Comparison of ENCODE assay signal across 8 mouse cellular contexts in genomic region chr3:52267293-52267651, GRCm38 (mm10). TPM values are rescaled to one million over a fixed set of nuclear protein-coding genes. Genes with fewer than 3 reads are reported as not detected.
DNase-seq lines count a peak whose midpoint lies in the region; ATAC-seq and TF ChIP-seq lines count a peak whose summit lies in the region.

No protein-coding gene starts in this region.

- no peak for ATAC-seq in midbrain, postnatal 0 days (ENCODE audit: low FRiP score)
- no peak for ATAC-seq in monocyte, adult 5-6 weeks (replicated peaks; ENCODE audit: insufficient number of reproducible peaks, low FRiP score, low TSS enrichment, poor library complexity, severe bottlenecking)

- under 1% methylated on average over 15 of the region's 15 CpGs for WGBS in limb, embryonic 10.5 days
- 1% methylated on average over 15 of the region's 15 CpGs for WGBS in midbrain, postnatal 0 days

- peaks cover 26% of the 10 kb centered on the region for H3K27me3 ChIP-seq in limb, embryonic 10.5 days (ENCODE audit: low read depth, poor library complexity, severe bottlenecking)
- H3K27me3 ChIP-seq in midbrain, postnatal 0 days (ENCODE audit: insufficient read depth, low read length), result peaks cover 15% of the 10 kb centered on the region

- TF ChIP-seq CTCF in left cerebral cortex, adult 2 months (IDR thresholded peaks at IDR 0.05), result no peak
- no peak for TF ChIP-seq CTCF in embryonic fibroblast, embryonic 13.5 days (IDR thresholded peaks at IDR 0.05; ENCODE audit: borderline replicate concordance, insufficient read depth, low read length)
- no peak for TF ChIP-seq CTCF in midbrain, postnatal 0 days (IDR thresholded peaks at IDR 0.05)

- peak overlapping the region; percentile 87 for H3K4me3 ChIP-seq in left cerebral cortex, adult 2 months
- peak overlapping the region; percentile 67 for H3K4me3 ChIP-seq in embryonic fibroblast, embryonic 13.5 days (ENCODE audit: insufficient read depth, low read length)
- H3K4me3 ChIP-seq in limb, embryonic 10.5 days, result peak overlapping the region; percentile 91
- peak overlapping the region; percentile 78 for H3K4me3 ChIP-seq in midbrain, postnatal 0 days (ENCODE audit: low read depth, low read length)

- DNase-seq in left cerebral cortex, adult 2 months (ENCODE audit: extremely low spot score in 1 of 2, low spot score in 2 of 2), result no peak
- DNase-seq in left cerebral cortex, postnatal 4 days, result no peak
- DNase-seq in limb, embryonic 10.5 days (ENCODE audit: low spot score), result no peak
- no peak for DNase-seq in midbrain, postnatal 0 days (ENCODE audit: low spot score)
- DNase-seq in ovary, adult 18-20 months (ENCODE audit: low spot score), result no peak
- DNase-seq in layer of hippocampus, adult 8-10 months (ENCODE audit: low spot score in 2 of 2), result no peak

- H3K36me3 ChIP-seq in limb, embryonic 10.5 days, result no peaks in the 10 kb centered on the region
- no peaks in the 10 kb centered on the region for H3K36me3 ChIP-seq in midbrain, postnatal 0 days (ENCODE audit: insufficient read depth, low read length)

- peak overlapping the region; percentile 42; the same call in 1 of the 2 replicates for H3K9ac ChIP-seq in midbrain, postnatal 0 days (replicated peaks; ENCODE audit: low read length, poor library complexity, severe bottlenecking)

- TF ChIP-seq POLR2A in embryonic fibroblast, embryonic 13.5 days (IDR thresholded peaks at IDR 0.05; ENCODE audit: low read depth, low read length), result no peak

- H3K27ac ChIP-seq in left cerebral cortex, adult 2 months, result peak overlapping the region; percentile 54
- no peak overlapping the region for H3K27ac ChIP-seq in embryonic fibroblast, embryonic 13.5 days (ENCODE audit: insufficient read depth, low read length)
- H3K27ac ChIP-seq in limb, embryonic 10.5 days, result peak overlapping the region; percentile 92
- H3K27ac ChIP-seq in midbrain, postnatal 0 days (ENCODE audit: low read depth, low read length), result no peak overlapping the region

- intact Hi-C loops in left cerebral cortex, adult 2 months (cut with DNase I), result loop anchor here (5.0 to 10.0 kb wide), 4 partner anchors 75 to 368 kb away; no protein-coding TSS in a partner anchor
- intact Hi-C loops in left cerebral cortex, postnatal 4 days (cut with DNase I), result loop anchor here (10.0 kb wide), 2 partner anchors 348 to 578 kb away; no protein-coding TSS in a partner anchor

- no peaks in the 10 kb centered on the region for H3K9me3 ChIP-seq in limb, embryonic 10.5 days (replicated peaks)
- no peaks in the 10 kb centered on the region for H3K9me3 ChIP-seq in midbrain, postnatal 0 days (ENCODE audit: low read length)

- H3K4me2 ChIP-seq in midbrain, postnatal 0 days (ENCODE audit: low read depth, low read length, poor library complexity, severe bottlenecking), result peak overlapping the region; percentile 96

- H3K4me1 ChIP-seq in embryonic fibroblast, embryonic 13.5 days (ENCODE audit: control insufficient read depth, insufficient read depth, low read length), result no peaks in the 10 kb centered on the region
- peaks cover 42% of the 10 kb centered on the region for H3K4me1 ChIP-seq in limb, embryonic 10.5 days
- 0 out of 2 replicates have a peak, but pooled peaks cover 3% of the 10 kb centered on the region for H3K4me1 ChIP-seq in midbrain, postnatal 0 days (ENCODE audit: insufficient read depth, low read length)

RNA-seq across cellular contexts. Expression of gene Foxo1, which starts 0.9 kb away (rescaled TPM):
- total RNA-seq in left cerebral cortex, adult 2 months (2021), result 10 to 100 TPM; 10.3 to 13.8 TPM
- total RNA-seq in left cerebral cortex, postnatal 4 days (2021), result 10 to 100 TPM; 14.6 to 15.1 TPM
- 5.5 and 7.5 TPM in 2 replicates for polyA plus RNA-seq in embryonic fibroblast, embryonic 13.5 days (2011; ENCODE audit: insufficient read length, low read depth, missing spikeins)
- 3.5 and 4.6 TPM in 2 replicates for polyA plus RNA-seq in limb, embryonic 10.5 days (2016; fragmentation: Nextera tagmentation; extraction: Ambion mirVana)
- total RNA-seq in midbrain, postnatal 0 days (2014; rRNA removed), result 5.8 and 8.3 TPM in 2 replicates
- polyA plus RNA-seq in midbrain, postnatal 0 days (2015; fragmentation: Nextera tagmentation; extraction: Ambion mirVana), result 3.4 and 3.6 TPM in 2 replicates
- 7.4 to 10.3 TPM (median 8.6 TPM) in 3 replicates for total RNA-seq in monocyte, adult 5-6 weeks (2017)
- total RNA-seq in layer of hippocampus, adult 8-10 months (2022), result 10 to 100 TPM; 20.2 to 23.1 (median 22.8) TPM

Comparison
In these comparisons a context has a peak if more than half of its experiments do, and no peak if none do; other contexts are left out.
1. H3K27ac ChIP-seq: peak in left cerebral cortex, adult 2 months (single experiment) and limb, embryonic 10.5 days (single experiment); none in embryonic fibroblast, embryonic 13.5 days (single experiment) and midbrain, postnatal 0 days (single experiment).
2. Peak in every context shown above with its lines, with median percentiles within 50 percentile points of each other: H3K4me3 ChIP-seq.